Mouse (Mus musculus): ENCODE results near the gene Gm10277.

Gm10277 gene

DNA sequence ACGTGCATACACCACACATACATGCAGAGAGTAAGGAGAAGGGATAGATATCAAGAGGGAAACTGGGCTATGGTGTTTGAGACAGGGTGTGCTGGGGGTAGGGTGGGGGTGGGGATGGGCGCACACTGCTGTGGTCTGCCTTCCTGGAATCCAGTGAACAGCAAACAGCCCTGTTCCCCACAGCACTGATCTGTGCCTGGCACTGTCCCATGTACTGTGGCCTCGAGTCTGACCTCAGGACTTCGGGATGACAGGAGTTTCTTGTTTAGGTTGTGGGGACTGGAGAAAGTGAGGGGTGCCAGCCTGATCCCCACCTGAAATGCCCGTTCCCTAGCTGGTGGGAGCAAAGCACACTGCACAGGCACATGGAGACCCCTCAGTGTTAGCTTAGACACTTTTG lies at the start of gene Gm10277:
Gene Gm10277, minus strand, starts transcription at position 41 of the 400 bp plus-strand sequence.
- in situ Hi-C loops (cut with MboI) = no loop called here

- in situ Hi-C loops (cut with MboI) = no loop called here
Measured at GRCm38 (mm10) chr11:77836751-77837150, 49.2 kb upstream of the Gm10277 start.

DNA sequence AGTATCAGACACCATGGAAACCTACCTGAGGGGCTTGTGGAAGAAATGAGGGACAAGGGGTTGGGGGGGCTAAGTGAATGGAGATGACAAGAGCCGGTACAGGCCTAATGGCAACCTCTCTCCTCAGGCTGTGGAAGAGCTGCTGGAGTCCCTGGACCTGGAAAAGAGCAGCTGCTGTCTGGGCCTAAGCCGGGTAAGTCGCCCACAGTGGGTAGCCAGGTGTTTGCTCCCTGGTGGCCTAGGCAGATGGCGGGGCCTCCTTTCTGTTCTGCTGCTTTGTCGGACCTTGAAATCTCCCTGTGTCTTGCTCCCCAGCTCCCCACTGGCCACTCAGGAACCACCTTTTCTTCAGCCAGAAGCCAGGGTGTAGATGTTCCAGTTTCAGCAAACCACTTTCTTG lies 48.7 kb upstream of the Gm10277 start:
- in situ Hi-C loops (cut with MboI) = no loop called here

GRCm38 (mm10) chr11:77835109-77835508 lies 47.6 kb upstream of the Gm10277 start:
- in situ Hi-C loops (cut with MboI) = no loop called here

DNA sequence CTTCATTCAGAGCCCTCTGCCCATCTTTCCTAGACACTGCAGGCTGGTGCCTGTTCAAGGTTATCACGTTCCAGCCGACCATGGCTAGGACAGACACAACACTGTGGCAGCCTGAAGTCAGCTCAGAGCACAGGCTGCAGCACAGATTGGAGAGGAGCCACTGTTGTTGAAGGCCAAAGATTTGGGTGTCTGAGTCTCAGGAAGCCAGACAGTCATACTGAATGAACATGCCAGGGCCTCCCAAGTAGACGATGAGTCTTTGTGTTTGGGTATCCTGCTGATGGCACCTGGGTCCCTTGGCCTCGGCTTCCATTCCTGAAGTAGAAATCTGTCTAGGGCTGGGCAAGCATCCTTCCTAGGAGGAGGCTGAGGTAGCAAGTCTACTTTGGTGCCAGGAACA lies 45.0 kb upstream of the Gm10277 start:
- in situ Hi-C loops (cut with MboI) = no loop called here

GRCm38 (mm10) chr11:77830875-77831274 lies 43.3 kb upstream of the Gm10277 start:
- in situ Hi-C loops (cut with MboI) = no loop called here

DNA sequence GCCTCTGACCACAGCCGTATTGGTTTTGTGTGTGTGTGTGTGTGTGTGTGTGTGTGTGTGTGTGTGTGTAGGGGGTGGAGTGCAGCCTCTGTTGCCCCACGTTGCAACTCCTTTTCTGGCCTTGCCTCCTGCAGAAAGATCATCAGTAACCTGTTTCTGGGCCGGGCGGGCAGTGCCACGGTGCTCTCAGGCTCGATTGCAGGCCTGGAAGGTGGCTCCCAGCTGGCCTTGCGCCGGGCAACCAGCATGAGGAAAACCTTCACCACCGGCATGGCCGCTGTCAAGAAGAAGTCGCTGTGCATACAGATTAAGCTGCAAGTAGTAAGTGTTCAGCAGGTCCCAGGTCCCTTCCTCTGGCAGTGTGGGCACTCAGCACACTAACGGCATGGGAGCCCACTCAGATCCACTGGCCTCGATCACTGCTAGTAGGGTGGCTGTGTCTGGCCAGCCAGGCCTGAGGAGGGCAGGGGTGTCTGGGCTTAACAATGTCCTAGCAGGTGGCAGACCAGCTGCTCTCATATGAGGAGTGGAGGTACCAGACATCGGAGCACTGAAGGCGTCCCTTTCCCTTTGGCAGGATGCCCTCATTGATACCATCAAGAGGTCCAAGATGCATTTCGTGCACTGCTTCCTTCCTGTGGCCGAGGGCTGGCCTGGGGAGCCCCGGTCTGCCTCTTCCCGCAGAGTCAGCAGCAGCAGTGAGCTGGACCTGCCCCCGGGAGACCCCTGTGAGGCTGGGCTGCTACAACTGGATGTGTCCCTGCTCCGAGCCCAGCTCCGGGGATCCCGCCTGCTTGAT lies 41.7 kb upstream of the Gm10277 start:
- in situ Hi-C loops (cut with MboI) = loop anchor here (10.0 kb wide), 1 partner anchor 126 kb away; no protein-coding TSS in a partner anchor

DNA sequence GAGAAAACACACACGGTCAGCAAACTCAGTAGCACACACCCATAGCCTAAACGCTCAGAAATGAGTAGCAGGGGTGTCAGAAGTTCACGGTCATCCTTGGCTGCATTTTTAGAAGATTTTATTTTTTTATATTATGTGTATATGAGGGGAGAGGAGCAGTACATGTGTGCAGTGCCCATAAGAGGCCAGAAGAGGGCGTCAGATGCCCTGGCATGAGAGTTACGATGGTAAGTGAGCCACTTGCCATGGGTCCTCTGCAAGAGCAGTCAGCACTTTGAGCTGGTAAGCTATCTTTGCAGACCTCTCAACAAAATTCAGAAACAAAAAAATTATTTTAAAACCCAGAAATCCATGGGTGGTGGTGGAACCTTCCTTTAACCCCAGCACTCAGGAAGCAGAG lies 40.6 kb upstream of the Gm10277 start:
- in situ Hi-C loops (cut with MboI) = loop anchor here (10.0 kb wide), 1 partner anchor 127 kb away; no protein-coding TSS in a partner anchor

- in situ Hi-C loops (cut with MboI) = loop anchor here (10.0 kb wide), 1 partner anchor 127 kb away; no protein-coding TSS in a partner anchor
Measured at GRCm38 (mm10) chr11:77827241-77827995, 39.9 kb upstream of the Gm10277 start.

- in situ Hi-C loops (cut with MboI) = loop anchor here (10.0 kb wide), 1 partner anchor 128 kb away; no protein-coding TSS in a partner anchor
Measured at GRCm38 (mm10) chr11:77826311-77826710, 38.8 kb upstream of the Gm10277 start.

DNA sequence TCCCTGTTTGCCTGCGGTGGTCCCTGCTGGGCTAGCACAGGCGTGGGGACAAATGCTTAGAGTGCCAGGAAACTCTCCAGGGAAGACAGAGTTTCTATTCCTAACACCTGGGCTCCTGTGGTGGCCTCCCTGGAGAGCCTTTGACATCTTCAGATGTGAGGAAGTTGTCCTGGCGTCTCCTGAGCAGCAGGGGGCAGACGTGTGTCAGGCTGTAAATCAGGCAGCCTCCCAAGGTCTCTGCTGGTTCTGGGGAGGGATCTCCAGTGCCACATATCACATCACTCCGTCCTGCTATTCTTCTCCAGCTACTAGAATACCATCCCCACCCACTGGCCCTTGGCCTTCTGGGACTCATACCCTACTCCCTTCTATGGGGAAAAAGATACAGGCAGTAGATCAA lies 38.3 kb upstream of the Gm10277 start:
- in situ Hi-C loops (cut with MboI) = loop anchor here (10.0 kb wide), 1 partner anchor 129 kb away; no protein-coding TSS in a partner anchor

GRCm38 (mm10) chr11:77822781-77823180 lies 35.2 kb upstream of the Gm10277 start:
- in situ Hi-C loops (cut with MboI) = loop anchor here (10.0 kb wide), 1 partner anchor 132 kb away; no protein-coding TSS in a partner anchor

- in situ Hi-C loops (cut with MboI) = loop anchor here (10.0 kb wide), 1 partner anchor 133 kb away; no protein-coding TSS in a partner anchor
Measured at GRCm38 (mm10) chr11:77821648-77822047, 34.1 kb upstream of the Gm10277 start.

- in situ Hi-C loops (cut with MboI) = no loop called here
Measured at GRCm38 (mm10) chr11:77816003-77816402, 28.5 kb upstream of the Gm10277 start.

DNA sequence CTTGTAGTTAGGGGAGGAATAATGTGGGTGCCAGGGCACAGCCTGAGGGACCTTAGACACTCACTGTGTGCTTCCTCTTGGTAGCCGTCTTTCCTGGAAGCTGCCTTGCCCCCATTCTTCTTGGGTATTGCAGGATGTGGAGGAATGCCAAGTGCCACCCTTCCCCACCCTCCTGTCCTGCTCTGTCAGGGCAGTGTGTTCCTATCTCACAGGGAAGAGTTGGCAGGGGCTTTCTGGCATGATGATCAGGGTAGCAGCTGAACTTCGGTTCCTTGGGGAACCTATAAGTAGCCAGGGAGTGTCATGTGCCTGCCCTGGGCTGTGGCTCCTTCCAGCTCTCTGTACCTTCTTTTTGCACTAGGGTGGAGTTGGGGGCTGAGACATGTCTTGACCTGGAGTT lies 26.4 kb upstream of the Gm10277 start:
- in situ Hi-C loops (cut with MboI) = no loop called here

- in situ Hi-C loops (cut with MboI) = no loop called here
Measured at GRCm38 (mm10) chr11:77810018-77810417, 22.5 kb upstream of the Gm10277 start.

DNA sequence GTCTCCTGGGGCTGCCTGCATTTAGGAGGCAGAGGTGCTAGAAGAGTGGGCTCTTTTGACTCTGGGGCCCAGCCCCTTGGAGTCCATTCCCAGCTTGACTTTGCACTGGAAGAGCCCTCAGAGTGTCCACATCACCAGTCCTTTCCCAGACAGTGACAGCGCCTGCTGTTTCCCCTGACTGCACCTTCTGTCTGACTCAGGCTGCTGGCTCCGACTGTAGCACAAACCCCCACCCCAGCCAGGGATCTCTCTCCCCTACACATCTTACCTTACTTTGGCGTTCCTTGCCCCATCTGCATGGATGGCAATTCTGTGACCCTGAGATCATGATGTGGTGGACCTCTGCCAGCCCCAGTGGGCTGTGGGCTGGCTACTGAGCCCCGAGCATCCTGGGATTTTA lies 21.7 kb upstream of the Gm10277 start:
- in situ Hi-C loops (cut with MboI) = no loop called here

GRCm38 (mm10) chr11:77808051-77808465 lies 20.5 kb upstream of the Gm10277 start:
- in situ Hi-C loops (cut with MboI) = no loop called here

DNA sequence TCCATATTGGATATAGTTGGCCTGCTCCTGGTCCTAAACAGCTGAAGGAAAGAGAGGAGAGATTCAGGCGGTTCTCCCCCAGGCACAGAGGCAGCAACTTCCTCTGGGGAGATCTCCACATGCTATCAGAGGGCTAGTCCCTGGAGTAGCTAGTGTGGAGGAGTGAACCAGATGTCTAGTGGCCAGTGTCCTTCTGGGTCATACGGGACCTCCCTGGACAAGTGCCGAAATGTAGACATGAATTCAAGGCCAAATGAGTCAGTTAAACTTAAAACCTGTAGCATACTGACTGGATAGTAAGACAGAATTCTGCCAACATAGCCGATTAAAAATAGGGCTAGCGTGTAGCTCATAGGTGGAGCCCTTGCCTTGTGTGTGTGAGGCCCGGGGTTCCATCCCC lies 19.3 kb upstream of the Gm10277 start:
- in situ Hi-C loops (cut with MboI) = no loop called here

GRCm38 (mm10) chr11:77806218-77806617 lies 18.7 kb upstream of the Gm10277 start:
- in situ Hi-C loops (cut with MboI) = no loop called here

GRCm38 (mm10) chr11:77802341-77802865 lies 14.9 kb upstream of the Gm10277 start:
- in situ Hi-C loops (cut with MboI) = no loop called here

All from mature B cell (primary cell).